Mouse (Mus musculus): ENCODE results near the gene Son. TPM values are rescaled to one million over a fixed set of nuclear protein-coding genes. Genes with fewer than 3 reads are reported as not detected.
"Not testable (repeated sequence)": the region's sequence is repeated elsewhere in the genome, so short reads cannot be mapped to it uniquely, and the experiment has no call there.

The Son gene
- polyA plus RNA-seq, 1 experiment from 2014 or later, result 167 TPM

DNA sequence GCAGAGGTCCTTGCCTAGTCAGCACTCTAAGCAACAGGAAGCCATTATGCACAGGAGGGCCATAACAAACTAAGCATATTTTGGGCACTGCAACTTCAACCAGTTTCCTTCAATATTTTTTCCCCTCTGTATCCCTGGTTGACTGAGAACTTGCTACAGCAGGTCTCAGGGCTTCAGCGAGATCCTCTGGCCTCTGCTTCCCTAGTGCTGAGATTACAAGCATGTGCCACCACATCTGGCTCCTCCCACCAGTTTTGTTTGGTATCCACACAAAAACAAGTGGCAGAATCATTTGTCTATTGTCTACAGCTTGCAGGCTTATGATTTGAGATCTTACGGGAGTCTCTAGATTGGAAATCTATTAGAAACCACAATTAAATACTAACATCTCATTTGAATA, 2.4 kb upstream of the Son start:
- Histone ChIP-seq H3K27ac (no peak overlapping the region), H3K4me3 (replicated peaks) (no peak overlapping the region), H3K36me3 (replicated peaks) (peaks cover 31% of the 10 kb centered on the region), H3K9ac (no peak overlapping the region), H3K9me3 (no peaks in the 10 kb centered on the region), H3K27me3 (no peaks in the 10 kb centered on the region), H3K4me1 (peaks cover 16% of the 10 kb centered on the region), H3K4me2 (no peak overlapping the region)
- ATAC-seq (ENCODE audit: low FRiP score), result no peak
- 83% methylated on average over 2 of the region's 2 CpGs for WGBS

DNA sequence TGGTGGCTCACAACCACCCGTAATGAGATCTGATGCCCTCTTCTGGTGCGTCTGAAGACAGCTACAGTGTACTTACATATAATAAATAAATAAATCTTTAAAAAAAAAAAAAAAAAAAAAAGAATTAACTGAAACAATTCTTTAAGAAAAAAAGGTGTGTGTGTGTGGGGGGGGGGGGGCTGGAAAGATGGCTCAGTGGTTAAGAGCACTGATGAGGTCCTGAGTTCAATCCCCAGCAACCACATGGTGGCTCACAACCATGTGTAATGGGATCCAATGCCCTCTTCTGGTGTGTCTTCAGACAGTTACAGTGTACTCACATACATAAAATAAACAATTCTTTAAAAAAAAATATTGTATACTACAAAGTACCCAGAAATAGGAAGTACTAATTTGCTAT, 1.9 kb upstream of the Son start:
- Histone ChIP-seq H3K4me1 (peaks cover 19% of the 10 kb centered on the region), H3K36me3 (replicated peaks) (peaks cover 26% of the 10 kb centered on the region)
- H3K27ac ChIP-seq; H3K4me3 ChIP-seq (replicated peaks); H3K9ac ChIP-seq; H3K27me3 ChIP-seq; ATAC-seq (ENCODE audit: low FRiP score); H3K9me3 ChIP-seq; H3K4me2 ChIP-seq: not testable (repeated sequence)
- 67% methylated on average over 1 of the region's 2 CpGs for WGBS

DNA sequence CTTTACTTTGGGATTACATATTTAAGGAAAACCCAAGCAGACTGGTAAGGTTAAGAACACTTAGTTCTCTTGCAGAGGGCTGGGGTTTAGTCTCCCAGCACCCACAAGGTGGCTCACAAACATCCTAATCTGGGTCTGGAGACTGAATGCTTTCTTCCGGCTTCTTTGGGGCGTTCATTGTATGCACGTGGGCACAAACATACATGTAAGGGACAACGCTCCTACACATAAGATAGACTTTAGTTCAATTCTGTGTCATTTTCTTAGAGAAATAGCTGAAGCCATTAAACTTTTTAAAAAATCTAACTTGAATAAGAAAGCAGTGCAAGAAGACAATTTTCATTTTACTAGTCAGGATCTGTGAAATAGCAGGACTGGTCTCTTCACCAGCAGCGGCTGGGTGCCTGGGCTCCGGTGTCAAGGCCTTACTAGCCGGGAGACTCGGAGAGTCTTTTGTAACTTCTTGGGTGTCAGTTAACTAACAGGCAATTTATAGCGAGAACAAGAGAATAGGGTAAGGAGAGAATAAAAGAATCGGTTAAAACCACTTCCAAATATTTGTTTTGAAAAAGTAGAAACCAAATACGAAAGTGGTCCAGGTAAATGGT, 1.2 kb upstream of the Son start:
- H3K4me1 ChIP-seq, result peaks cover 19% of the 10 kb centered on the region
- peak overlapping the region; percentile 75 for H3K9ac ChIP-seq
- no peaks in the 10 kb centered on the region for H3K27me3 ChIP-seq
- under 1% methylated on average over 11 of the region's 11 CpGs for WGBS
- peak overlapping the region; percentile 95 for H3K4me2 ChIP-seq
- no peak for ATAC-seq (ENCODE audit: low FRiP score)
- peak overlapping the region; percentile 80 for H3K4me3 ChIP-seq (replicated peaks)
- H3K27ac ChIP-seq, result peak overlapping the region; percentile 98
- no peaks in the 10 kb centered on the region for H3K9me3 ChIP-seq
- H3K36me3 ChIP-seq (replicated peaks), result peaks cover 19% of the 10 kb centered on the region

DNA sequence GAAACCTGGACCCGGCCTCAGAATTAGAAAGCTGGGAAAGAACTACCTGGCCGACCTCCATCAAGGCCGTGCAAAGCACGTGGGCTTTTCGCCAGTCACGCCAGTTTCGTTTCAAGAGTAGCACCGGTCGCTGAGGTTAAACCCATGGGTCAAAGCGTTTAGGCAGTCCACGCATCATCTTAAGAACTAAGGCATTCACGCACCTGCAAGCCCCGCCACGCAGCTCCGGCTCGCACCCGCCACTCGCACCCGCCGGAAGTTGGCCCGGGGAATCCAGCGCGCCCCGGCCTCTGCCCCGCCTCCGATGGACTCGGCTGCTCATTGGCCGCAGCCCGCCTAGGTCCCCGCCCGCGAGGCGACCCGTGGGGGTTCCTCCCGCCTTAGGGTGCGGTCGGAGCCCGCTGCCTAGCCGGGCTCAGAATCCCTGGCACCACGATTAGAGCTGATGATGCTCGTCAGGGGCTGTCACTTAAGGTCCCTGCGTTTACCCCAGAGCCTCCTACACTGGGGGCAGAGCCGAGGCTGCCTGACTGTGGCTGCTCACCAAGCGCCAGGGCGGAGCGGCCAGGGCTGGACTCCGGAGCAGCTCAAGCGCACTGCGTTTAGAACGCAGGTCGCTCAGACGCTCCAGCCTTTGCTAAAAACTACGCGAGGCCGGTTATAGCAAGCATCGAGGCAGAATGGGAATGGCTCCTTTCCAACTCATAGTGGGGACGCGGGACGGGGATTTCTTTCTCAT, 456 bp upstream of the Son start, which contains the start of gene Gart:
Gart (minus strand) TSS at position 272 of the 739 bp plus-strand sequence.
- H3K9ac ChIP-seq, result peak within 1 kb of the TSS; percentile 87
- peak within 1 kb of the TSS; percentile 80 for H3K4me3 ChIP-seq (replicated peaks)
- peaks cover 14% of the 10 kb centered on the region for H3K36me3 ChIP-seq (replicated peaks)
- H3K4me1 ChIP-seq, result peaks cover 19% of the 10 kb centered on the region
- under 1% methylated on average over 59 of the region's 59 CpGs for WGBS
- ATAC-seq (ENCODE audit: low FRiP score), result peak; percentile 90
- H3K4me2 ChIP-seq, result peak within 1 kb of the TSS; percentile 95
- H3K27me3 ChIP-seq, result no peaks in the 10 kb centered on the region
- H3K27ac ChIP-seq, result peak within 1 kb of the TSS; percentile 98
- H3K9me3 ChIP-seq, result no peaks in the 10 kb centered on the region

DNA sequence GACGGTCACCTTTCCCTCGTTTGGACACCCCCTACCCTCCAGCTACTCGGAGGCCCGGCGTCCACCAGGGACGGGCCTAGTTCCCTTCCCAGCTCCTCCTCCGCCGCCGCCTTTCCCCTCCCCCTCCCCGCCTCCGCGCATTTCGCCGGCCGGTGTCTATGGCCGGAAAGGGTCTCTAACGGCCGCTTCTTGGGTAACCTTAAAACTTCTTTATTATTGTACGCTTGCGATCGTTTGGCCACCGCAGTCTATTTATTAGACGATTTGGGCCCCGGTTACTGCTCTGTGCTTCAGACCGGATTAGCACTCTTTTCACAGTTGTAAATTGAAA, 879 bp downstream of the Son start:
- under 1% methylated on average over 25 of the region's 25 CpGs for WGBS
- H3K36me3 ChIP-seq (replicated peaks), result peaks cover 12% of the 10 kb centered on the region
- ATAC-seq (ENCODE audit: low FRiP score), result peak; percentile 69
- H3K27ac ChIP-seq, result peak overlapping the region; percentile 98
- H3K4me2 ChIP-seq, result peak overlapping the region; percentile 95
- peak overlapping the region; percentile 87 for H3K9ac ChIP-seq
- H3K4me1 ChIP-seq, result peaks cover 23% of the 10 kb centered on the region
- peak overlapping the region; percentile 80 for H3K4me3 ChIP-seq (replicated peaks)
- no peaks in the 10 kb centered on the region for H3K9me3 ChIP-seq
- H3K27me3 ChIP-seq, result no peaks in the 10 kb centered on the region

DNA sequence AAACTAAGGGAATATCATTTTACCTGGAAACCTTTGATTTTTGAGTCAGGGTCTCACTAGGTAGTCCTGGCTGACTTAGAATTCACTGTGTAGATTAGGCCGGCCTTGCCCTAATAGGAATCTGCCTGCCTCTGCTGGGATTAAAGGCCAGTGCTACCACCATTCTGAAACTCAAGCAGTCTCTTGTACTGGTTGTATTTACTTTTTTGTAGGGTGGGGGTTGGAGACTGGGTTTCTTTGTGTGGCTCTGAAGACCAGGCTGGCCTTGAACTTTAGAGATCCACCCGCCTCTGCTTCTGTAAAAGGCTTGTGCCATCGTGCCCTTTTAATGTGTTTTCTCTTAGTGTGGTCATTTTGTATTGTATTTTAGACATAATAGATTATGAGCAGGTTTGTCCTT, 1.9 kb downstream of the Son start:
- Histone ChIP-seq H3K9me3 (no peaks in the 10 kb centered on the region), H3K27me3 (no peaks in the 10 kb centered on the region), H3K36me3 (replicated peaks) (peaks cover 19% of the 10 kb centered on the region), H3K4me3 (replicated peaks) (peak overlapping the region; percentile 80), H3K4me1 (peaks cover 23% of the 10 kb centered on the region), H3K4me2 (peak overlapping the region; percentile 95), H3K9ac (peak overlapping the region; percentile 47), H3K27ac (no peak overlapping the region)
- no peak for ATAC-seq (ENCODE audit: low FRiP score)
- 67% methylated on average over 3 of the region's 3 CpGs for WGBS

DNA sequence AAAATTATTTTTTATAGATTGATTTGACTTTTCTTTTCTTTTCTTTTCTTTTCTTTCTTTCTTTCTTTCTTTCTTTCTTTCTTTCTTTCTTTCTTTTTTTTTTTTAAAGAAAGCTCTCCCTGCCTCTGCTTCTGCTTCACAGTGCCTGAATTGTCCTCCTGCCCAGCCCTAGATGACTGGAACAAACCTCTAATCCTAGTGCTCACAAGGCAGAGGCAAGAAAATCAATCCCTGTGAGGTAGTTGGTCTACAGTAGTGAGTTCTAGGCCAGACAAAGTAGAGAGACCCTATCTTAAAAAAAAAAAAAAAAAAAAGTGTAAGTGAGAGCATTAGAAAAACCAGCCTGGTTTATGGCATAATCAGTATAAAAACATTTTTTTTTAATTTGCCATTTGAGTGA, 2.5 kb downstream of the Son start:
- Histone ChIP-seq H3K27ac (no peak overlapping the region), H3K4me2 (peak overlapping the region; percentile 22; the same call in 1 of the 2 replicates), H3K27me3 (no peaks in the 10 kb centered on the region), H3K4me1 (peaks cover 21% of the 10 kb centered on the region), H3K36me3 (replicated peaks) (peaks cover 23% of the 10 kb centered on the region), H3K9ac (no peak overlapping the region), H3K9me3 (no peaks in the 10 kb centered on the region), H3K4me3 (replicated peaks) (no peak overlapping the region)
- no peak for ATAC-seq (ENCODE audit: low FRiP score)

DNA sequence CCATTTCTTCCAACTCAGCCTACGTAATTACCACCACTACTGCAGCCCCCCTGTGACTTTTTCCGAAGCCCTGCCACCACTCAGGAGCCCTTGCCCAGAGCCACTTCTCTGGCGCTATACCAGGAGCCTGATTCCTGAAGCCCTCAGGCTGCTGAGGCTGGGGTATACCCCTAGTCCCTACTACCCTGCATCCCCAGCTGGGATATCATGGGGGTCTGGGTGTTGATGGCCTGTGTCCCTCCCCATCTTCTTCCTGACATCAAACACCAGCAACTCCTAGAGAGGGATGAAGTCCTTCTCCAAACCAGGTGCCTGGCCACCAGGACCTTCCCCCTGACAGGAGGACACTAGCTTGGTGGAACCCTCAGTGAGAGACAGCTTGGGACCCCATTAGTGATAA, 4.9 kb downstream of the Son start:
- H3K36me3 ChIP-seq (replicated peaks), result peaks cover 47% of the 10 kb centered on the region
- ATAC-seq (ENCODE audit: low FRiP score), result no peak
- H3K4me2 ChIP-seq, result no peak overlapping the region
- no peak overlapping the region for H3K4me3 ChIP-seq (replicated peaks)
- no peaks in the 10 kb centered on the region for H3K27me3 ChIP-seq
- peaks cover 14% of the 10 kb centered on the region for H3K4me1 ChIP-seq
- WGBS, result 91% methylated on average over 3 of the region's 3 CpGs
- no peak overlapping the region for H3K9ac ChIP-seq
- H3K27ac ChIP-seq, result no peak overlapping the region
- no peaks in the 10 kb centered on the region for H3K9me3 ChIP-seq

DNA sequence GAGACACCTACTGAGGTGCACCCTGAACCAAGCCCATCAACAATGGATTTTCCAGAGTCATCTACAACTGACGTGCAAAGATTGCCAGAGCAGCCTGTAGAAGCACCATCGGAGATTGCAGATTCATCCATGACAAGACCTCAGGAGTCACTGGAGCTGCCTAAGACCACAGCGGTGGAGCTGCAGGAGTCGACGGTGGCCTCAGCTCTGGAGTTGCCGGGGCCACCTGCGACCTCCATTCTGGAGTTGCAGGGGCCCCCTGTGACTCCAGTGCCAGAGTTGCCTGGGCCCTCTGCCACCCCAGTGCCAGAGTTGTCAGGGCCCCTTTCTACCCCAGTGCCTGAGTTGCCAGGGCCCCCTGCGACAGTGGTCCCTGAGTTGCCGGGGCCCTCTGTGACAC, 8.0 kb downstream of the Son start:
- no peak overlapping the region for H3K4me3 ChIP-seq (replicated peaks)
- H3K27me3 ChIP-seq, result no peaks in the 10 kb centered on the region
- no peaks in the 10 kb centered on the region for H3K9me3 ChIP-seq
- no peak for ATAC-seq (ENCODE audit: low FRiP score)
- no peak overlapping the region for H3K4me2 ChIP-seq
- WGBS, result 94% methylated on average over 9 of the region's 9 CpGs
- H3K4me1 ChIP-seq, result peaks cover 4% of the 10 kb centered on the region
- no peak overlapping the region for H3K9ac ChIP-seq
- H3K27ac ChIP-seq, result no peak overlapping the region
- H3K36me3 ChIP-seq (replicated peaks), result peaks cover 78% of the 10 kb centered on the region

DNA sequence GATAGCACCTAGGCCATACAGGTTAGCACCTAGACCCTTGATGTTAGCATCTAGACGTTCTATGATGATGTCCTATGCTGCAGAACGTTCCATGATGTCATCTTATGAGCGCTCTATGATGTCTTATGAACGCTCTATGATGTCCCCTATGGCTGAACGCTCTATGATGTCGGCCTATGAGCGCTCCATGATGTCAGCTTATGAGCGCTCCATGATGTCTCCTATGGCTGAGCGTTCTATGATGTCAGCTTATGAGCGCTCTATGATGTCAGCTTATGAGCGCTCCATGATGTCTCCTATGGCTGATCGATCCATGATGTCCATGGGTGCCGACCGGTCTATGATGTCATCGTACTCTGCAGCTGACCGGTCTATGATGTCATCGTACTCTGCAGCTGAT, 10.0 kb downstream of the Son start:
- H3K4me3 ChIP-seq (replicated peaks), result no peak overlapping the region
- peaks cover 4% of the 10 kb centered on the region; the same call in 1 of the 2 replicates for H3K4me1 ChIP-seq
- H3K36me3 ChIP-seq (replicated peaks), result peaks cover 88% of the 10 kb centered on the region
- no peak overlapping the region for H3K9ac ChIP-seq
- 99% methylated on average over 17 of the region's 17 CpGs for WGBS
- ATAC-seq (ENCODE audit: low FRiP score), result no peak
- H3K27me3 ChIP-seq, result no peaks in the 10 kb centered on the region
- no peak overlapping the region for H3K4me2 ChIP-seq
- no peaks in the 10 kb centered on the region for H3K9me3 ChIP-seq
- no peak overlapping the region for H3K27ac ChIP-seq

DNA sequence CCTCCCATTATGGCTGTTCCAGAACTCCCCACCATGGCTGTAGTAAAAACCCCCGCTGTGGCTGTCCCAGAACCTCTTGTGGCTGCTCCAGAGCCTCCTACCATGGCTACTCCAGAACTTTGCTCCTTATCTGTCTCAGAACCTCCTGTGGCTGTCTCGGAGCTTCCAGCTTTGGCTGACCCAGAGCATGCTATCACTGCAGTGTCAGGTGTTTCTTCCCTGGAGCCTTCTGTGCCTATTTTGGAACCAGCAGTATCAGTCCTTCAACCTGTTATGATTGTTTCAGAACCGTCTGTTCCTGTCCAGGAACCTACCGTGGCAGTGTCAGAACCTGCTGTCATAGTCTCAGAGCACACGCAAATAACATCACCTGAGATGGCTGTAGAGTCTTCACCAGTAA, 11.2 kb downstream of the Son start:
- H3K27ac ChIP-seq, result no peak overlapping the region
- no peak for ATAC-seq (ENCODE audit: low FRiP score)
- H3K4me1 ChIP-seq, result peaks cover 4% of the 10 kb centered on the region; the same call in 1 of the 2 replicates
- peaks cover 91% of the 10 kb centered on the region for H3K36me3 ChIP-seq (replicated peaks)
- 97% methylated on average over 5 of the region's 5 CpGs for WGBS
- H3K27me3 ChIP-seq, result no peaks in the 10 kb centered on the region
- no peaks in the 10 kb centered on the region for H3K9me3 ChIP-seq
- no peak overlapping the region for H3K4me2 ChIP-seq
- H3K4me3 ChIP-seq (replicated peaks), result no peak overlapping the region
- no peak overlapping the region for H3K9ac ChIP-seq

DNA sequence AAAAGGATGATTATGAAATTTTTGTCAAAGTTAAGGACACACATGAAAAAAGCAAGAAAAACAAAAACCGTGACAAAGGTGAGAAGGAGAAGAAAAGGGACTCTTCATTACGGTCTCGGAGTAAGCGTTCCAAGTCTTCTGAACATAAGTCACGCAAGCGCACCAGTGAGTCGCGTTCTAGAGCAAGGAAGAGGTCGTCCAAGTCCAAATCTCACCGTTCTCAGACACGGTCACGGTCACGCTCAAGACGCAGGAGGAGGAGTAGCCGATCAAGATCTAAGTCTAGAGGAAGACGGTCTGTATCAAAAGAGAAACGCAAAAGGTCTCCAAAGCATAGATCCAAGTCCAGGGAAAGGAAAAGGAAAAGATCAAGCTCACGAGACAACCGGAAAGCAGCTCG, 12.5 kb downstream of the Son start:
- H3K4me2 ChIP-seq, result no peak overlapping the region
- H3K9me3 ChIP-seq, result no peaks in the 10 kb centered on the region
- H3K27ac ChIP-seq, result no peak overlapping the region
- H3K9ac ChIP-seq, result no peak overlapping the region
- 98% methylated on average over 20 of the region's 20 CpGs for WGBS
- H3K4me1 ChIP-seq, result peaks cover 4% of the 10 kb centered on the region; the same call in 1 of the 2 replicates
- no peak overlapping the region for H3K4me3 ChIP-seq (replicated peaks)
- no peak for ATAC-seq (ENCODE audit: low FRiP score)
- peaks cover 92% of the 10 kb centered on the region for H3K36me3 ChIP-seq (replicated peaks)
- H3K27me3 ChIP-seq, result no peaks in the 10 kb centered on the region

DNA sequence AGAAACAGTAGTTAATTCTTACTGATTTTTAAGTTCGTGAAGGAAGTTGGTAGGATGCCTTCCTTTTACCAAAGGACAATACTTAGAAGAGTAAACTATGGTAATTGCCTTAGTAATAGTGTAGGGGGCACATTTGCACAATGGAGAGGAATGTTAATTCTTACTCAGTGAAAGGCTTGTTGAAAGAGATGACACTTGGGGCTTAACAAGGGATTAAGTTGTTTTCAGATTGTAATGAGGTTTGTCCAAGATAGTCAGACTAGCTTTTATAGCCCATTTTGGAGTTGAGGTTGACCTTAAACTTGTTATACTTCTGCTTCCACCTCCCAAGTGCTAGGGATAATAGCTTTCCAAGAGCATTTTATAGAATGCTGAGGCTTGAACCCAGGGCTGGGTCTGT, 14.1 kb downstream of the Son start:
- no peaks in the 10 kb centered on the region for H3K9me3 ChIP-seq
- no peak overlapping the region for H3K4me2 ChIP-seq
- no peak overlapping the region for H3K4me3 ChIP-seq (replicated peaks)
- no peak overlapping the region for H3K9ac ChIP-seq
- H3K27ac ChIP-seq, result no peak overlapping the region
- peaks cover 4% of the 10 kb centered on the region; the same call in 1 of the 2 replicates for H3K4me1 ChIP-seq
- no peak for ATAC-seq (ENCODE audit: low FRiP score)
- H3K36me3 ChIP-seq (replicated peaks), result peaks cover 92% of the 10 kb centered on the region
- 34% methylated on average over 1 of the region's 1 CpGs for WGBS
- H3K27me3 ChIP-seq, result no peaks in the 10 kb centered on the region
